Mouse (Mus musculus) hindlimb bud, embryonic 11.5 days (tissue): ENCODE measurements around the gene Mmrn2.
"Not testable (repeated sequence)": the region's sequence is repeated elsewhere in the genome, so short reads cannot be mapped to it uniquely, and the experiment has no call there.

Source experiments
- DNase-seq: peaks from one replicate; pipeline ENCODE4 v3.0.0-alpha.2; 2012; ENCODE audit warnings: low read depth, low spot score; ENCODE audit errors: extremely low spot score

The Mmrn2 gene

GRCm38 (mm10) chr14:34400021-34400420 is 24.8 kb downstream of the Mmrn2 start:
- no peak for DNase-seq

GRCm38 (mm10) chr14:34401135-34401534 is 25.9 kb downstream of the Mmrn2 start:
- DNase-seq, result peak; percentile 61

DNA sequence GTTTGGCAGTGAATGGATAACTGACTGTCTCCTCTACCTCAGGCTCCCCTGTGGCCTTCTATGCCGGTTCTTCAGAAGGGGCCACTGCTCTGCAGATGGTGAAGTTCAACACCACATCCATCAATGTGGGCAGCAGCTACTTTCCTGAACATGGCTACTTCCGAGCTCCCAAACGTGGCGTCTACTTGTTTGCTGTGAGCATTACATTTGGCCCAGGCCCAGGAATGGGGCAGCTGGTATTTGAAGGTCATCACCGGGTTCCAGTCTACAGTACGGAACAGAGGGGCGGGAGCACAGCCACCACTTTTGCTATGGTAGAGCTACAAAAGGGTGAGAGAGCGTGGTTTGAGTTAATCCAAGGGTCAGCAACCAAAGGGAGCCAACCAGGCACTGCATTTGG is 27.6 kb downstream of the Mmrn2 start:
- no peak for DNase-seq

DNA sequence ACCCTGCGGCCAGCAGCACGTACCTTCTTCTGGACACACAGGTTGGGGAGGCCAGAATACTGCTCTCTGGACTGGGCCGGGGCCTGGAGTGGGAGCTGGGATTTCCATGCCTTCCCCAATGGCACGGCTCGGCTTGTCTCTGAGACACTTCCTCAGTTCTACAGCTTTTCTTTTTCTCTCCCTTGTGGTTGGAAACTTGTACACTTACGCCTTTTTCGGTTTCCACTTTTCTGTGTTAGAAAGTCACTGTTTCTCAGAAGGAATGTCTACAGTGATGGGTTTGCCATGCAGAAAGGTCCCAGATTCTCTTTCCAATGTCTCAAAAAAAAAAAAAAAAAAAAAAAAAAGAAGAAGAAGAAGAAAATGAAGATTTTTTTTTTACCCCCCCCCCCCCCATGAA is 28.2 kb downstream of the Mmrn2 start:
- no peak for DNase-seq

GRCm38 (mm10) chr14:34410716-34411115 is 35.5 kb downstream of the Mmrn2 start:
- DNase-seq, result no peak

DNA sequence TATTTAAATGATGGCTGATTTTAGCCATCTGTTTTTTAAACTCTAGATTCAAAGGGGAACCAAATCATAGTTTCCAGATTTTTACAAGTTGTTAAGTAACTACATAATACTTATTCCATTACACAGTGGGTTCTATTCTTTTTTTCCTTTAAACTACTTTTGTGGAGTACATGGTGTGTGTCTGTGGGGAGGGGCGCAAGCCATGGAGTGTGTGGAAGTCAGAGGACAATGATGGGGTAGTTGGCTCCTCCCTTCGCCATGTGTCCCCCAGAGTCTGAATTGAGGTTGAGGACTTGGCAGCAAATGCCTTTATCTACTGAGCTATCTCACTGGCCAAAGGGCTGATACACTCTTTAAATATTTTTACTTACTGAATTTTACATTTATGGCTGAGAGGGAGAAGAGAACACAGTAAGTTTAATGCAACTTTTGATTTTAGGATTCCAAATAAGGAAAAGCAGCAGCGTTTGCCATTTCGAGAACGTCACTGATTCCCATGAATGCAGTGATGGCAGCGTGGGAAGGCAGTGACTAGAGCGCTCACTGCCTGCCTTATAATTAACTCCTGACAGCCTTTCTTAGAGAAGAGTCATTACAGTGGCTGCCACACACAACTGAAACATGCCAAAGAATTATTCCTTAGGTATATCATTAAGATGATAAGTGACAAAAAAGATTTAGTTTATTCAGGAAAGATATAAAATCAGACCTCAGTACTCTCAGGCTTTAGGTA is 37.1 kb downstream of the Mmrn2 start:
- no peak for DNase-seq

DNA sequence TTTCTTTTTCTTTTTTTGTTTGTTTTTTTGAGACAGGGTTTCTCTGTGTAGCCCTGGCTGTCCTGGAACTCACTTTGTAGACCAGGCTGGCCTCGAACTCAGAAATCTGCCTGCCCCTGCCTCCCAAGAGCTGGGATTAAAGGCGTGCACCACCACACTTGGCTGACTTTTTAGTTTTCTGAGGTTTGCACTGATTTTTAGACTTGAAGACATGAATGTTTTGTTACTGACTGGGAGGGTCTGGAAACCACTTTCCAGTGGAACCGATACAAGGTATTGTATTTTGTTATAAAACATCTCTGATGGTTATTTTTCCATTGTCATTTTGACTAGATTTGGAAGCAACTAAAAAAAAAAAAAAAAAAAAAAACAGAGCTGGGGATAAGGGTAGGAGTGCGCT is 41.7 kb downstream of the Mmrn2 start:
- not testable (repeated sequence) for DNase-seq

DNA sequence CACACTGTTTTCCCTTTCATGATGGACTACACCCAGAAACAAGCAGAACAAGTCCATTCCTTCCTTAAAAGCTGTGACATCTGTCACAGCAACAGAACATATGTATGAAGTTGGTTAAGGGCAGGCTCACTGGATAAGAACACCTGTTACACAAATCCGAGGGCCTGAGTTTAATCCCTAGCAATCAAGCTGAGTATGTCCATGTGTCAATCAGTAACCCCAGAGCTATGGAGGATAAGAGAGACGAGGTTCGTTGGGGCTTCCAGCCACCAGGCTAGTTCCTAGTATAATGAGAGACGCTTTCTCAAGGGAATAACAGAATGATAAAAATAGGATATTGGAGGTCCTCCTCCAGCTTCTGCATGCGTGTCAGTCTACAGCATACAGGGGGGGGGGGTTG is 42.2 kb downstream of the Mmrn2 start:
- no peak for DNase-seq

DNA sequence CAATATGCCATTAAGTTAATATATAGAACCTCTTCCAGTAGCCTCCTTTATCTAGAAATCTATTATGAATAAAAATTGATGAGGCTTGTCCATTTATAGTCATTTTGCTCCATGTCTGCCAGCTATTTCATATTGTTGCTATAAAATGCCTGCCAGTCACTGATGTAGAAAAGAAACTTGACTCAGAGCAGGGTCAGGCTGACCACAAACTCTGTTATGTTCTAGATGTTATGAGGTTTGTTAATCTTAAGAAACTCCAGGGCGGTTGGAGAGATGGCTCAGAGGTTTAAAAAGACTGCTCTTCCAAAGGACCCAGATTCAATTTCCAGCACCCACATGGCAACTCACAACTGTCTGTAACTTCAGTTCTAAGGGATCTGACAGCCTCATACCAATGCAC is 45.8 kb downstream of the Mmrn2 start:
- DNase-seq, result no peak

- no peak for DNase-seq
Measured at GRCm38 (mm10) chr14:34428274-34428673, 53.0 kb downstream of the Mmrn2 start.

GRCm38 (mm10) chr14:34429069-34429468 is 53.8 kb downstream of the Mmrn2 start:
- no peak for DNase-seq

GRCm38 (mm10) chr14:34440526-34441066 is 65.3 kb downstream of the Mmrn2 start:
- DNase-seq, result no peak

- DNase-seq, result no peak
Measured at GRCm38 (mm10) chr14:34442531-34442930, 67.3 kb downstream of the Mmrn2 start.

DNA sequence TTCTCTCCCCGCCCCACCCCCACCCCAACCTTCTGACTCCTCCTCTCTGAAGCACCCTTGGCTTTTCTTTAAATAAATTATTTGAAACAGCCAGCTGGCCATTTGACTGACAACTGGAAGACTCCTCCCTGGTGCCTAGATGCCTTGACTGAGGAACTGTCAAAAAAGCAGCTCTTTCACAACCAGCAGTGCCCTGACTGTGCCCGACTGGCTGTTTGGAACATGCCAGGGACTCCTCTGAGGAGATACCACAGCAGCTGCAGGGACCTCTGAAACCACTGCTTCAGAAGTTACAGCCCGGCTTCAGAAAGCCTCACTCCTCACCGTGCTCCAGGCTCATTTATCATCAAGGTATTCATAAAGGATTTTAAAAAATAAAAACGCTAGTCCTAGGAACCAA is 69.1 kb downstream of the Mmrn2 start:
- no peak for DNase-seq

GRCm38 (mm10) chr14:34444924-34445323 is 69.7 kb downstream of the Mmrn2 start:
- no peak for DNase-seq

DNA sequence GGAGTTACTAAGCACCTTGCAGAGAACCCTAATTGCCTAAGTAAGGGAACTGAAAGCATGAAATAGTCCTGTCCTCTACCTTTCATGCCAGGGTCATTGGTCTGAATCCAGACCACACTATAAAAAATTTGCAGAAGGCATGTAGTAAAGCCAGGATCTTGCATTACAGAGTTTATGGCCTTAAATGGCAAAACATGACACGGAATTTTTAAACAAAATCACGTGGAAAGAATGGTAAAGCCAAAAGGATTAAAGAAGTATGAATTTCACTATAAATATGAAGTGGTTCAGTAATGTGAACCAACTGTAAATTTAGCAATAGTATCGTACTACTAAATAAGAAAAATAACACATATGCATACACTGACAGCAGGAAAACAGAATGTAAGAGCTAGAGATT is 70.1 kb downstream of the Mmrn2 start:
- no peak for DNase-seq

DNA sequence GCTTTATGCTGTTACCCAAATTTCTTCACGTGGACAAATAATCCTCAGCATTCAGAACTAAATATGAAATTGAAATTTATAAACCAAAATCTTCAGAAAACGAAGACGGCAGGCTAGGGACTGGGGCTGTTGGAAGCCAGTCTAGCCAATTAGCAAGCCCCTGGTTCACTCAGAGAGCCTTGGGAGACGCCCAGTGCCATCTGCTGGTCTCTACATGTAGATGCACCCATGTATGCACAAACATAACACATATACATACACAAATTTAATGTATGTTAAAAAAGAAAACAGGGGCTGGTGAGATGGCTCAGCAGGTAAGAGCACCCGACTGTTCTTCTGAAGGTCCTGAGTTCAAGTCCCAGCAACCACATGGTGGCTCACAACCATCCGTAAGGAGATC is 71.4 kb downstream of the Mmrn2 start:
- no peak for DNase-seq

GRCm38 (mm10) chr14:34447659-34448058 is 72.4 kb downstream of the Mmrn2 start:
- no peak for DNase-seq

DNA sequence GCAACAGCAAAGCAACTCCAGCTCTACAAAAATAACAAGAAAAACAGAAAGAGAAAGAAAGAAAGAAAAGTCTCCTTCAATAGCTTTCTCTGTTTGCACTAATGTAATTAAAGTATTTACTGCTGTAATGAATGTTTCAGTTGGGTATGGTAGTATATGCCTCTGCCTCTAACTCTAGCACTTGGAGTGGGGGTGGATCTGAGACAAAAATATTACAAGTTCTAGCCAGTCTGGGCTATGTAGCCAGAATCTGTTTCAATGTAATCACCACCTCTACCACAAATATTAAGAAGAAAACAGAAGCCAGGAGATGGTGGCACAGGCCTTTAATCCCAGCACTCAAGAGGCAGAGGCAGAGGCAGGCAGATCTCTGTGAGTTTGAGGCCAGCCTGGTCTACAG is 73.1 kb downstream of the Mmrn2 start:
- no peak for DNase-seq

DNA sequence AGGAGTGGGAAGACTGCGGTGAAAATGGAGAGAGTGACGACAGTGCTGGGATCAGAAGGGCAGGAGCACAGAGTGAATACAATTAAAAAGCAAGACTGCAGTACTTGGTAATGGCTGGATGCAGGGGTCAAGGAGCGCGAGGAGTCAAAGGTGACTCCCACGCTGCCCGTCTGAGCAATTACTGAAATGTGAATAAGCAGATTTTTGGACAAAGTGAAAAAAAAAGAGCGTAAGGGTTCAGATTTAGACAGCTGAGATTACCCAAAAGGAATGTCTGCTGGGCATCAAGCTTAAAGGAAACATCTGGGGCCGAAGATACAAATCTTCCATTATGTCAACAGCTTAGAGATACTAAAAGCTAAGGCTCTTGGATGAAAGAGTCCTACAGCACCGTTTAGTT is 74.5 kb downstream of the Mmrn2 start:
- DNase-seq, result no peak

DNA sequence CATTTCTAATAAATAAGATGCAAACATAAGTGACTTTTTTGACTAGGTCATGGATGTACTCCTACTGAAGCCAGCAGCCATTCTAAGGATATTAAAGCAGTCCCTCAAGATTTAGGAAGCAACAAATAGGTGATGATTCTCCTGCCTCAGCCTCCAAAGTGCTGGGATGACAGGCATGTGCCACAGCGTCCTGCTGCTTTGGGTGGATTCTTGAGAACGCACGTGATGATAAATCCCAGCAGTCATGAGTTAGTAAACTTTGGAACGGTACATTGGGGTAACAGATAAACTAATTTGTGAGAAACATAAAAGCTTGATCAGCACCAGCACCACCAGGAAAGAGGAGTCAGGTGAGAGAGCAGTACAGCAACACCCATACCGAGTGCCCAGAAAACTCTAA is 75.2 kb downstream of the Mmrn2 start:
- DNase-seq, result no peak

GRCm38 (mm10) chr14:34451872-34452271 is 76.6 kb downstream of the Mmrn2 start:
- DNase-seq, result no peak

DNA sequence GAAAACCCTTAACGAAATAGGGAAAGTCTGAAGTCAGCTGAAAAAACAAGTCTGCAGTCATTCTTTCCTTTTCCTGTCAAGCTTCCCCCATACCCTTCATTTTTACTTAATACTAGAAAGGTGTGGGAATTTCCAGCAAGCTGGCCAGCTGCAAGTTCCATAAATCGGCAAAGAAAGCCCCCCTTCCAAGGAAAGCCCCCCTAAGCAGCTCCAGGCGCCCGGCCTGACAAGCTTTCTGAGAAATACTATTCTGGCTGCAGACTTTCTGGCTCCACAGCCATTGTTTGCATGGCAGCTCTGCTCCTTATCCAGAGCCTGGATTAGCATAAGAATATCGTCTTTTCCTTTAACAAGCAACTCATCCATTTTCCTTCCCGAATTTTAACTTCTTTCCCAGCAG is 78.4 kb downstream of the Mmrn2 start:
- DNase-seq, result no peak
